Mouse (Mus musculus) layer of hippocampus, postnatal 10 days (tissue): ENCODE measurements at regions not wholly inside any gene's neighbourhood (a gene's known extent, or its start where the extent isn't known, plus 50 kb on each side); places are given as distances from the start of the nearest gene placed in this dataset.

ENCODE experiments used
- DNase-seq, 2 experiments: peaks; one replicate each; pipeline ENCODE4 v3.0.0; 2021; ENCODE audit warnings: low spot score in 2 of 2

- DNase-seq, result no peak
These were observed 1248.4 kb upstream of the A1bg start for GRCm38 (mm10) chr15:62171167-62171566.

GRCm38 (mm10) chr15:62170337-62170736, 1247.5 kb upstream of the A1bg start:
- no peak for DNase-seq

GRCm38 (mm10) chr15:62169591-62170019, 1246.8 kb upstream of the A1bg start:
- no peak for DNase-seq

- no peak for DNase-seq
These were observed 1246.3 kb upstream of the A1bg start for GRCm38 (mm10) chr15:62168958-62169590.

GRCm38 (mm10) chr15:62168522-62168921, 1245.7 kb upstream of the A1bg start:
- no peak for DNase-seq

GRCm38 (mm10) chr15:62166786-62167185, 1244.0 kb upstream of the A1bg start:
- no peak for DNase-seq

- DNase-seq, result no peak
These were observed 1243.2 kb upstream of the A1bg start for GRCm38 (mm10) chr15:62165826-62166500.

- DNase-seq, result no peak
These were observed 1242.1 kb upstream of the A1bg start for GRCm38 (mm10) chr15:62164766-62165410.

- DNase-seq, result no peak
These were observed 1240.4 kb upstream of the A1bg start for GRCm38 (mm10) chr15:62163203-62163602.

- DNase-seq, result no peak
These were observed 1239.9 kb upstream of the A1bg start for GRCm38 (mm10) chr15:62162648-62163194.

- DNase-seq, result no peak
These were observed 1239.3 kb upstream of the A1bg start for GRCm38 (mm10) chr15:62161975-62162647.

- no peak for DNase-seq
These were observed 1238.2 kb upstream of the A1bg start for GRCm38 (mm10) chr15:62161061-62161460.

- no peak for DNase-seq
These were observed 1236.3 kb upstream of the A1bg start for GRCm38 (mm10) chr15:62158875-62159675.

- no peak for DNase-seq
These were observed 1234.6 kb upstream of the A1bg start for GRCm38 (mm10) chr15:62157200-62158033.

- DNase-seq, result no peak
These were observed 1230.4 kb upstream of the A1bg start for GRCm38 (mm10) chr15:62153222-62153621.

GRCm38 (mm10) chr15:62152133-62152532, 1229.3 kb upstream of the A1bg start:
- no peak for DNase-seq

- no peak for DNase-seq
These were observed 1228.9 kb upstream of the A1bg start for GRCm38 (mm10) chr15:62151690-62152089.

- no peak for DNase-seq
These were observed 1227.5 kb upstream of the A1bg start for GRCm38 (mm10) chr15:62150296-62150695.

- DNase-seq, result no peak
These were observed 1225.9 kb upstream of the A1bg start for GRCm38 (mm10) chr15:62148680-62149237.
